Mouse (Mus musculus): ENCODE measurements around the gene Slc25a11. TPM values are rescaled to one million over a fixed set of nuclear protein-coding genes. Genes with fewer than 3 reads are reported as not detected.
A peak's percentile ranks its signal among the peaks of the same experiment; 100 is the strongest.

Slc25a11 gene
- total RNA-seq, 2 experiments from 2014 or later = 115 to 123 TPM

DNA sequence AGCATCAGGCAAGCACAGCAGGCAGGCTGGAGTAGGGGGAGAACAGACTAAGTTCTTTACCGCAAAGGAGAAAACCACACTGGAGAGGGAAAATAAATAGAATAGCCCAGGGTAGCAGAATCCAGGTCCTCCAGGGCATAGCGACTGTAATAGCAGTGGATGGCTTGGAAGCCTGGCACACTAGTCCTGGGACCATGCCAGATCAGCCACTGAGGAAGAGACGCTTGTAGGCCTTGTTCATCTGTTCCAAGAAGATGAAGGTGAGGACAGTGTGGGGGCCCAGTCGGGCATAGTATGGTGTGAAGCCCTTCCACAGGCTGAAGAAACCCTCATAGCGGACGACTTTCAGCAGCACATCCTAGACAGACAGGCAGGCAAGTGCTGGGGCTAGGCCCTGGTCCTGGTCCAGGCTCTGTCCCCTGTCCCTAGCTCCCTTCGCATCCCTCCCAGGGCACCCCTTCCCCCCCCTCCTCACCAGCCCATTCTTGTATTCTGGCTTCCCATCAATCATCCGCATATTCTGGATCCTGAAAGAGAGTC, 2.6 kb downstream of the Slc25a11 start:
- TF ChIP-seq CTCF (conservative IDR thresholded peaks at IDR 0.05) = no peak
- no peak overlapping the region for H3K4me3 ChIP-seq
- no peak overlapping the region for H3K27ac ChIP-seq
- DNase-seq (ENCODE audit: low spot score in 2 of 2) = no peak

DNA sequence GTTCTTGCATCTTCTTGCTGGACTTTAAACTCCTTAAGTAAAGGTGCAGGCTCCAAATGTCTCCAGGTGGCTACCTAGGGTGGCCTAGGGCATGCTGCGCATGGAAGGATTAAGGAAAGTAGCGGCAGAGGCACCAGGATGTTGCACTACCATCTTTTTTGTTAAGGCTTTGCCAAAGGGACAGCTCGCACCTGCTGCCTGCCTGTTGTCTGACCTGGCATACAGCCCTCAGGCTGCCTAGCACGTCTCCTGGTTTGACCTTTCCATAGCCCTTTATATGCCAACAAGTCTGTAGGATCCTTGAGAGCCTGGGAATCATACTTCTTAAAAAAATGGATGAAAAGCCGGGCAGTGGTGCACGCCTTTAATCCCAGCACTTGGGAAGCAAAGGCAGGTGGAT, 4.2 kb downstream of the Slc25a11 start:
- TF ChIP-seq CTCF (conservative IDR thresholded peaks at IDR 0.05) = no peak
- no peak overlapping the region for H3K4me3 ChIP-seq
- DNase-seq (ENCODE audit: low spot score in 2 of 2) = no peak
- no peak overlapping the region for H3K27ac ChIP-seq

DNA sequence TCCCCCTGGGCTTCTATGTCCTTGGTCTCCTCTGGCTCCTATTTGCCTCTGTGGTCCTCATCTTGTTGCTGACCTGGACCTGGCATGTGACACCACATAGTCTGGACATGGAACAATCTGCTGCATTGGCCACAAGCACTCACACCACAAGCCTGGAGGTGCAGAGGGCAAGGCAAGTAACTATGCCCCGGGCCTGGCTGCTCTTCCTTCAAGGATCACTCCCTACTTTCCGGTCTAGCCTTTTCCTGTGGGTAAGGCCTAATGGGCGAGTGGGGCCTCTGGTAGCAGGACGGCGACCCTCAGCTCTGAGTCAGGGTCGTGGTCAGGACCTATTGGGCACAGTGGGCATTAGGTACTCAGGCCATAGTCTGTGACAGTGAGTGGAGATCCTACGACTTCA, 6.0 kb downstream of the Slc25a11 start:
- TF ChIP-seq CTCF (conservative IDR thresholded peaks at IDR 0.05) = no peak
- no peak for DNase-seq (ENCODE audit: low spot score in 2 of 2)
- Histone ChIP-seq H3K27ac (no peak overlapping the region), H3K4me3 (no peak overlapping the region)

DNA sequence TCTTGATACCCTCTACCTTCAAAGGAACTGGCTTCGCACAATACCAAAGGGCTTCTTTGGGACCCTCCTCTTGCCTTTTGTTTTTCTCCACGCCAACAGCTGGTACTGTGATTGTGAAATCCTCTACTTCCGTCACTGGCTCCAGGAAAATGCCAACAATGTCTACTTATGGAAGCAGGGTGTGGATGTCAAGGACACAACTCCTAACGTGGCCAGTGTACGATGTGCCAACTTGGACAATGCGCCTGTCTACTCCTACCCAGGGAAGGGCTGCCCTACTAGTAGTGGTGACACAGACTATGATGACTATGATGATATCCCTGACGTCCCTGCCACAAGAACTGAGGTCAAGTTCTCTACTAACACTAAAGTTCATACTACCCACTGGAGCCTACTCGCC, 7.3 kb downstream of the Slc25a11 start:
- H3K4me3 ChIP-seq = no peak overlapping the region
- DNase-seq (ENCODE audit: low spot score in 2 of 2) = no peak
- no peak for TF ChIP-seq CTCF (conservative IDR thresholded peaks at IDR 0.05)
- H3K27ac ChIP-seq = no peak overlapping the region

DNA sequence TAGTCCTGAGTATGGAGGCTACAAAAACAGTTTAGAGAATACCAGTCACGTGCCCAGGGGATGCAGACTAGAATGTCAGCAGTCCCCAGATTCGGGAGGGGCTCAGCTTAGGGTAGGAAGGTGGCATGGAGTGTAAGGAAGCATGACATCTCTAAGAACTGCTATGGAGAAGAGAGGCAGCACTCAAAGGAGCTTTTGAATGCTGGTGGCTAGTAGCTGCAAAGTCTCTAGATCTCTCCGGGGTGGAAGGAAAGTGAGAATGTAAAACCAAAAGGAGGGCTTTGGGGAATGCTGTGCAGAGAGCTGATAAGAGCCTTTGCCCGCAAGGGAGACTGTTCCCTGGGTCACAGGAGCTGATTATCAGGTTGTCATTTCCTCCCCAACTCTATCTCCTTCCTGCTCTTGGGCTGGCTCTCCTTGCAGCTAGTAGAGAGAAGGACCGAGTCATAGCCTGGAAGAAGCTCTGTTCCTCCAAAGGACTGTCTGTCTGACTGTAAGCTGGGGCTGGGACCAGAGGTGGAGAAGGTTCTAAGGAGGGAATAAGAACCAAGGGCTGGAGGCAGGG, 8.5 kb downstream of the Slc25a11 start, which contains the start of gene Gp1ba:
Gene Gp1ba (plus strand): TSS at position 409 of the 565 bp plus-strand sequence.
- no peak for DNase-seq (ENCODE audit: low spot score in 2 of 2)
- Histone ChIP-seq H3K4me3 (no peak within 1 kb of the TSS), H3K27ac (no peak within 1 kb of the TSS)
- no peak for TF ChIP-seq CTCF (conservative IDR thresholded peaks at IDR 0.05)

DNA sequence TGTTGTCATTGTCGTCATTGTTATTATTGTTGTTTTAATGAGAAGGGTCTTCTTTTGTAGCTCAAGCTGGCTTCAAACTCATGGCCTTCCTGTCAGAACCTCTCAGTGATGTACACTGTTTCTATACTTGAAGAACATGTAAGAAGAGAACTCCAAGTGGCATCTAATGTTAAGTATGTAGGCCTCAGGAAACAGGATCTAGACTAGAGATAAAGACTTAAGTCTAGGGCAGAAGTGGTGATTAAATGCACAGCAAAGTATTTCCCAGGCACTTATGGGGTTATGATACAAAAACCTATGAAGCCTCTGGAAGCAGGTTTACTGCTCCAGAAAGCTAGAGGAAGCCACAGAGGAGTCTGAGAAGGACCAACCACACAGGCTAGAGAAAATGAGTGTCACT, 9.0 kb downstream of the Slc25a11 start:
- TF ChIP-seq CTCF (conservative IDR thresholded peaks at IDR 0.05) = no peak
- no peak for DNase-seq (ENCODE audit: low spot score in 2 of 2)
- no peak overlapping the region for H3K4me3 ChIP-seq
- H3K27ac ChIP-seq = no peak overlapping the region

DNA sequence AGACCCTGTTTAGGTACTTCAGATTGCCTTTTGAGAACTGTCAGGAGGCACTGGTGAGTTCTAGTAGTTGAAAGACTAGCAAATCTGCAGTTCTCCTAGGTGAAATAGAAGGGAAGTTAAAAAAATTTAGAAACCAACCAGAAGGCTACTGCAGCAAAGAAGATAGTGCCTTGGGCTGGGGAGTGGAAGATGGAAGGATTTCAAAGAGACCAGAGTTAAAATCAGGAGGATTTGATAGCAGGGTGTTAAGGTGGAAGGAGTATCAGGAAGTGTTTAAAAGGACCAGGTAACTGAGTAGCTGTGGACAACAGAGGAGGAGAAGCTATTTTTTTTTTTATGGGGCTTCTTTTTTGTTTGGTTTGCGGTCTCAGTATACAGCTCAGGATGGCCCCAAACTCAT, 9.5 kb downstream of the Slc25a11 start:
- no peak overlapping the region for H3K27ac ChIP-seq
- H3K4me3 ChIP-seq = no peak overlapping the region
- no peak for TF ChIP-seq CTCF (conservative IDR thresholded peaks at IDR 0.05)
- no peak for DNase-seq (ENCODE audit: low spot score in 2 of 2)

DNA sequence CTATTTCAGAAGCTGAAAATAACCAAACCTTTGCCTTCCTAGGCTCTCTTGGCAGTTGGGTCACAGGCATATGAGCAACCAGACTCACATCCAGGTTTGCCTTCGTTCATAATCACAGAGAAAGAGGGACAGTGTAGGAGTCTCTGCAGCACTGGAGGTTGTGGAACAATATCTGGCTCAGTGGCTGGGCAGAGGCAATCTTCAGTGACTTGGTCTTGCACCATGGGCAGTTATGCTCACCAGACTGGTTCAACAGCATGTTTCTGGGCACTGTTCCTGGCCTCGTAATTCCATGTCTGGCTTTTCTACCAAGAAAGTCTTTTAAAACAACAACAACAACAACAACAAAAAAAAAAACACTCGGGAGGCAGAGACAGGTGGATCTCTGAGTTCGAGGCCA, 11.7 kb downstream of the Slc25a11 start:
- no peak for TF ChIP-seq CTCF (conservative IDR thresholded peaks at IDR 0.05)
- DNase-seq (ENCODE audit: low spot score in 2 of 2) = no peak

DNA sequence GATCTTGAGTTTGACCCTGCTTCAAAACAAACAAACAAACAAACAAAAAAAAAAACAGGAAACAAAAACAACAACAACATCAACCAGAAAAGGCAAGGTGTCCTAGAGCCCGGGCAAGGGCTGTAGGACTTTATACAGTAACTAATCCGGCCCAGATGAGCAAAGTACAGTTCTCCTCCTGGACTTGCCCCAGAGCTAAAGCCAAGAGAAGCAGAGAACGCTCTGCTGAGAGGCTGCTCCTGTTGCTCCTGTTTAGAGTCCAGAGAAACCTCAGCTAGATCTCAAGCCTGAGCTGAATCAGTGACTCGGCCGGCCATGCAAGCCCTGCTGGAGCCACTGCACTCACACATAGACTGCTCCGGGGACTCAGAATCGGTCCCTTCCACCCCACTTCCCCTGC, 17.1 kb downstream of the Slc25a11 start:
- DNase-seq (ENCODE audit: low spot score in 2 of 2) = no peak
- H3K27ac ChIP-seq = no peak overlapping the region
- TF ChIP-seq CTCF (conservative IDR thresholded peaks at IDR 0.05) = no peak
- no peak overlapping the region for H3K4me3 ChIP-seq

More for the DNA sequence above, 11.7 kb downstream of the Slc25a11 start:
- Histone ChIP-seq H3K4me3 (no peak overlapping the region), H3K27ac (no peak overlapping the region)

DNA sequence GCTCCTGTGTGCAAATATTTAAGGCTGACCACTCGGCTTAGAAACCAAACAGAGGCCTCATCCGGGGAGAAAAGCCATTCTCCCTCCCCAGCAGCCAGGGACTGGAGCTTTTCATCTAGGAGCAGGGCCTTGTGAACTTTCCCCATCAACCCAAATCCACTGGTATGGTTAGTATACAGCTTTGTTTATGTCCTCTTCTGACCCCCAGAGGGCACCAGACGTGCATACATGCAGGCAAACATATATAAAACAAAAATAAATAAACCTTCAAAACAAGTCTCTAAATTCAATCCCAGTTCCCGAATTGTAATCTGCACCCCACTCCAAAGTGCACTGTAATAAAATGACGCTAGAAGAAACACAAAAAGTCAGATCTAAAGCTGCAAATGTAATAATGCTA, 17.7 kb downstream of the Slc25a11 start:
- no peak overlapping the region for H3K27ac ChIP-seq
- peak; percentile 62 for TF ChIP-seq CTCF (conservative IDR thresholded peaks at IDR 0.05)
- DNase-seq (ENCODE audit: low spot score in 2 of 2) = no peak
- no peak overlapping the region for H3K4me3 ChIP-seq

DNA sequence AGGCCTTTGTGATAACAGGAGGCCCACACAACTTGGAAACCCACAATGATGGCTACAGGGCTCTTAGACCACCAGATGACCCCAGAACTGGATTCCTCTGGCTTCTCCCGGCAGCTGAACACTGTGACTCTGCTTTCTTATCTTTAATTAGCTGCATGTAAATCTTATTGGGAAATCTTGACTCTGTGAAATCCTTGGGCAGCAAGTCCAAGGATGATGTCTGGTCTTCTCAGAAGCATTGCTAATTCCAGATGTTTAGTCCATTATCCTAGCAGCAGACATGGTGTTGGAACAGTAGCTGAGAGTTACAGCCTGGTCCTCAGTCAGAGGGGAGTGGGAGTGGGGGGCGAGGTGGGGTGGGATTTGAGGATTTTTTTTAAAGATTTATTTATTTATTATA, 18.8 kb downstream of the Slc25a11 start:
- Histone ChIP-seq H3K27ac (no peak overlapping the region), H3K4me3 (no peak overlapping the region)
- no peak for DNase-seq (ENCODE audit: low spot score in 2 of 2)
- TF ChIP-seq CTCF (conservative IDR thresholded peaks at IDR 0.05) = no peak

DNA sequence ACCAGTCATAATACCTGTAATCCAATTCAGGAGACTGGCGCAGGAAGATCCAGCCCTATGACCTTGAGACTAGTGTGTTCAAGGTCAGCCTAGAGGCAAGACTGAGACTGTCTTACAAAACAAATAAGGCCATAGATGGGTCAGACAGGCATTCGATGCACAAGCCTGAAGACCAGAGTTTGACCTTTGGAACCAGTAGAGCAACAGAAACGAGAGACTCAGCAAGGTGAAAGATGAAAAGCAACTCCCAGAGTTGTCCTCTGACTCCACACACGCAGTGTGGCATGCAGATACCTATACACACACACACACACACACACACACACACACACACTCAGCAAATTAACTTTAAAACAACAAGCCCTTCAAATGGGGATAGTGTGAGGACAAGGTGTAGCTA, 20.4 kb downstream of the Slc25a11 start:
- H3K27ac ChIP-seq = no peak overlapping the region

DNA sequence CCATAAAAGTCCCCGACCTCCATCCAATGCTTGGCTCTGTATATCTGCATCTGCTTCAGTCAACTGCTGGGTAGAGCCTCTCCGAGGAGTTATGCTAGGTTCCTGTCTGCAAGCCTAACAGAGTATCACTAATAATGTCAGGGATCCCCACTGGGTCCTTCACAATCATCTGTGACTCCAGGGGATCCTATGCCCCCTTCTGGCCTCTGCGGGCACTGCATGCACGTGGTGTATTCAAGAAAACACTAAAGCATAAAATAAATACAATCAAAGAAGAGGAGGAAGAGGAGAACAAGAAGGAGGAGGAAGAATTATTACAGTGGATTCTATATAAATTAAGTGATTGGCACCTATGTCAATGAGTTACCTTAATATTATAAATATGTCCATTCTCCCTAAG, 21.8 kb downstream of the Slc25a11 start:
- no peak overlapping the region for H3K27ac ChIP-seq
- H3K4me3 ChIP-seq = no peak overlapping the region
- TF ChIP-seq CTCF (conservative IDR thresholded peaks at IDR 0.05) = peak; percentile 82
- DNase-seq (ENCODE audit: low spot score in 2 of 2) = no peak

More for the DNA sequence above, 20.4 kb downstream of the Slc25a11 start:
- no peak overlapping the region for H3K4me3 ChIP-seq
- TF ChIP-seq CTCF (conservative IDR thresholded peaks at IDR 0.05) = no peak
- no peak for DNase-seq (ENCODE audit: low spot score in 2 of 2)

DNA sequence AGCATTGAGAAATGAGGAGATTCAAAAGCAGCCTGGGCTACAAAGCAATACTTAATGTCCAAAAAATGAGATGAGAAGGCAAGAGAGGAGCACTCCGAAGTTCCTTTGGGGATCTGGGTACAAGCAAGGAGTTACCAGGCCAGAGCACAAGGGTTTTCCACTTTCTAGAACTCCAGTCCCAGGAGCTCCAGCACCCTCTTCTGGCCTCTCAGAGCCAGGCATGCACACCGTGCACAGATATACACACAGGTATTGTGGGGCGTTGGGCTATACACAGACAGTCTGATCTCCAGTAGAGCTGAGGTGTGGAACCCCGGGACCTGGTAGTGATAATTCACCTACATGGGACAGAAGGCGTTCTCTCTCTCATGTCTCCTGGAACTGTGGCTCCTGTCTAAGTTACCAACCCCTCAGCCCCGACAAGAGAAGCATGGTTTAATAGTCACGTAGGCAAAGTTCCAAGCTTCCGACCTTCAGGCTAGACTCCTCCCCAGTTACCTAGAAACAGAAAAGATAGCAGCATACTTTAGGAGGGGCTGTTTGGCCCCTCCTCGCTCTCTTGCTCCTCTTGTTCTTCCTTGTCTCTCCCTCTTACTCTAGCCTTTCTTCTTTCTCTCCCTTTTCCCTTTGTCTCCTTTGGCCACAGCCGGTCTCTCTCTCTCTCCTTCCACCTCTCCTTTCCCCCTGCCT, 24.1 kb downstream of the Slc25a11 start:
- peak; percentile 68 for TF ChIP-seq CTCF (conservative IDR thresholded peaks at IDR 0.05)
- H3K4me3 ChIP-seq = no peak overlapping the region
- no peak overlapping the region for H3K27ac ChIP-seq
- no peak for DNase-seq (ENCODE audit: low spot score in 2 of 2)
